In the genomic region with DNA sequence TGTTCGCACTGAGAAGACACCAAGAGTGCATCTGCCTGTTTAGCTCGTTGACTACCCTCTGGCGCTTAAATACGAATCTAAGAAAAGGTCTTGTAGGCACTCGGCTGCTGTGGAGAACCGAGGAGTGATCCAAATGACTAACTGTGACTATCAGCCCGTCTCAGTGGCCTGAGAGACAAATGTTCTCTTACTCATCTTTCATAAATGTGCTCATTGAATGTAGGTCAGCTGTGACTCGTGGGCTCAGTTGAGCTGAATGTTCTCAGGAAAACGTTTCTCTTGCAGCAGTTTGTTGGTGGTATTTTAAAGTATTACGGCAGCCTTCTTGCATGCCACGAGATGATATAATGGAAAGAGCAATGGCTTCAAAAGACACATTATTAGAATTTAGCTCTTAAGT, we compare ENCODE assay signal across 21 mouse cellular contexts. TPM values are rescaled to one million over a fixed set of nuclear protein-coding genes. Genes with fewer than 3 reads are reported as not detected.
DNase-seq lines count a peak whose midpoint lies in the region; ATAC-seq lines count a peak whose summit lies in the region.
"Had no signal": no experiment of that assay in that cellular context is flagged by ENCODE, and none has a peak within 500 bp of the region (broad histone marks: within the 10 kb centered on the region; RNA-seq: fewer than 3 reads in every experiment).

No protein-coding gene starts in this region.

- H3K9ac ChIP-seq in hindbrain, embryonic 13.5 days = no peak overlapping the region
- H3K9ac ChIP-seq: forebrain, postnatal 0 days; hindbrain, embryonic 12.5 days; limb, embryonic 13.5 days had no signal

- H3K36me3 ChIP-seq in hindbrain, embryonic 13.5 days = no peaks in the 10 kb centered on the region
- H3K36me3 ChIP-seq: embryonic facial prominence, embryonic 10.5 days; hindbrain, embryonic 12.5 days; limb, embryonic 13.5 days had no signal

- no peak for ATAC-seq in hindbrain, embryonic 13.5 days (ENCODE audit: low FRiP score)
- ATAC-seq: activated CD4-positive, CD25-positive, alpha-beta regulatory T cell, adult 4 months; CD4-positive, CD25-positive, alpha-beta regulatory T cell, adult 4 months; forebrain, postnatal 0 days; intestine, embryonic 16.5 days had no signal

- no peaks in the 10 kb centered on the region for H3K9me3 ChIP-seq in hindbrain, embryonic 13.5 days
- H3K9me3 ChIP-seq: embryonic facial prominence, embryonic 10.5 days; hindbrain, embryonic 12.5 days; limb, embryonic 13.5 days had no signal

- H3K4me2 ChIP-seq in hindbrain, embryonic 13.5 days = no peak overlapping the region
- H3K4me2 ChIP-seq: hindbrain, embryonic 12.5 days; limb, embryonic 13.5 days had no signal

- peak; percentile 80 for DNase-seq in heart, adult 11 months
- DNase-seq in heart, postnatal 4 days = no peak
- DNase-seq in right cerebral cortex, postnatal 25 days = peak; percentile 15
- DNase-seq in right cerebral cortex, postnatal 4 days = no peak
- DNase-seq in brain, adult 2 months (ENCODE audit: low read depth, low spot score) = peak; percentile 78
- no peak for DNase-seq in cerebellum, adult 9-10 months
- DNase-seq: cerebellum, postnatal 14 days; forebrain, postnatal 0 days; lung, postnatal 14 days; thymus, postnatal 4 days had no signal

- H3K4me1 ChIP-seq in hindbrain, embryonic 13.5 days (replicated peaks) = peaks cover 9% of the 10 kb centered on the region
- H3K4me1 ChIP-seq: hindbrain, embryonic 12.5 days had no signal

- no peak overlapping the region for H3K27ac ChIP-seq in hindbrain, embryonic 13.5 days
- H3K27ac ChIP-seq: embryonic facial prominence, embryonic 10.5 days; hindbrain, embryonic 12.5 days; kidney, postnatal 0 days; limb, embryonic 13.5 days had no signal

- no peak overlapping the region for H3K4me3 ChIP-seq in hindbrain, embryonic 13.5 days
- H3K4me3 ChIP-seq: embryonic facial prominence, embryonic 10.5 days; erythroblast, embryonic 14.5 days; hindbrain, embryonic 12.5 days; limb, embryonic 13.5 days had no signal

- 86% methylated on average over 11 of the region's 11 CpGs for WGBS in hindbrain, embryonic 13.5 days

- no peaks in the 10 kb centered on the region for H3K27me3 ChIP-seq in hindbrain, embryonic 13.5 days

RNA-seq across cellular contexts. Expression of a gene that starts 24.8 kb away (rescaled TPM):
- not detected for total RNA-seq in heart, postnatal 4 days (2021)
- 1.4 and 2.4 TPM in 2 replicates for polyA plus RNA-seq in hindbrain, embryonic 13.5 days (2015; fragmentation: Nextera tagmentation; extraction: Ambion mirVana)
- total RNA-seq: granulocyte monocyte progenitor cell, adult 5-6 weeks had no signal
- polyA plus RNA-seq: activated CD4-positive, CD25-positive, alpha-beta regulatory T cell, adult 4 months; CD4-positive, CD25-positive, alpha-beta regulatory T cell, adult 4 months; erythroblast, embryonic 14.5 days; kidney, postnatal 0 days; testis, adult 2 months had no signal

RNA-seq across cellular contexts. Expression of a gene that starts 56.8 kb away (rescaled TPM):
- 10 to 100 TPM; 34.0 to 37.4 TPM for total RNA-seq in heart, postnatal 4 days (2021)
- 46.1 and 48.1 TPM in 2 replicates for polyA plus RNA-seq in hindbrain, embryonic 13.5 days (2015; fragmentation: Nextera tagmentation; extraction: Ambion mirVana)

Comparison
In these comparisons a context has a peak if more than half of its experiments do, and no peak if none do; other contexts are left out.
1. DNase-seq: peak in heart, adult 11 months (single experiment), right cerebral cortex, postnatal 25 days (single experiment) and brain, adult 2 months (single experiment); none in heart, postnatal 4 days (single experiment), right cerebral cortex, postnatal 4 days (single experiment) and cerebellum, adult 9-10 months (single experiment).